Mouse (Mus musculus) T-cell, adult 66 days (primary cell): ENCODE measurements around the gene Pten. TPM values are rescaled to one million over a fixed set of nuclear protein-coding genes. Genes with fewer than 3 reads are reported as not detected.

Experiments
- total RNA-seq, 2 experiments: library from RNA; stranded (reverse); gene quantifications; 3 replicates in 1 of 2; 4 replicates in 1 of 2; pipeline ENCODE4 v1.2.4; 2023

Pten gene
- total RNA-seq = 10 to 100 TPM; 93.1 to 94.8 TPM

GRCm38 (mm10) chr19:32756900-32757725 lies at the start of gene Pten:
TSS of gene Pten (plus strand) at chr19:32757497.

GRCm38 (mm10) chr19:32739686-32740085 lies 17.6 kb upstream of the Pten start, which contains the start of gene Atad1:
TSS of gene Atad1 (minus strand) at chr19:32739786.

Other genes starting within 250 kb of the Pten start
- under 1 TPM; 0.29 to 0.33 TPM for gene Papss2, start 161.7 kb upstream of the Pten start, total RNA-seq
- gene Atad1, start 17.7 kb upstream of the Pten start, total RNA-seq = 10 to 100 TPM; 55.7 to 60.8 TPM